Mouse (Mus musculus): Measurements from ENCODE around the gene Mapk8ip2. TPM values are rescaled to one million over a fixed set of nuclear protein-coding genes. Genes with fewer than 3 reads are reported as not detected.
A peak's percentile ranks its signal among the peaks of the same experiment; 100 is the strongest.

Gene Mapk8ip2
- total and polyA plus RNA-seq, 3 experiments = 0.04 TPM; not detected in 2

DNA sequence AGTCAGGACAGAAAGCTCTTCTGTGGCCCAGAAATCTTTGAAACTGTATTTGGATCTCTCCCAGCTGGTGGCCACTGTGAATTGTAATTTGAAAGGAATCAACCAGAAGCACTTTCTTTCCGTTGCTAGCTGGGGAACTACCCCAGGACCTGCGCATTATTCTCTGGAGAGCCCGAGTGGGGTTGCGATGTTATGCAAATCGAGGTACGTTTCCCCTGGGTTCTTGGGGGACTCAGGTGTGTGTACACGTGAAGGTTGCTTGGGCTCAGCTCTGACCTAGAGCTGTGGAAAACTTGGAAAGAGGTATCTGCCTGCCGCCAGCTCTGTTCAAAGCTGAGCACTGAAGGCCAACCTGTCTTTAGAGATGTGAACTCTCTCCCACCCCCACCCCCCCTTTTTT lies 24.1 kb downstream of the Mapk8ip2 start:
- in situ Hi-C loops (cut with MboI; ENCODE audit: low pct_ligation_motif_present, low pct_unique_long_range_greater_than_20kb, low sequenced_read_pairs) (loop anchor here (5.0 kb wide), 1 partner anchor 54 kb away; no protein-coding TSS in a partner anchor), dilution Hi-C loops (cut with MboI; ENCODE audit: extremely low pct_ligation_motif_present, extremely low pct_unique_long_range_greater_than_20kb, low sequenced_read_pairs) (no loop called here)
- Histone ChIP-seq H3K36me3 (replicated peaks in 1 of 2; ENCODE audit: control insufficient read depth in 1 of 2, insufficient read depth in 1 of 2, low read length in 1 of 2) (peaks cover 2 to 35% of the 10 kb centered on the region in 2 experiments), H3K4me1 (ENCODE audit: control insufficient read depth in 1 of 2, insufficient read depth in 2 of 2) (peaks cover 11 to 29% of the 10 kb centered on the region in 2 experiments), H3K79me2 (replicated peaks; ENCODE audit: control insufficient read depth, extremely low read depth, insufficient read depth, poor library complexity, severe bottlenecking) (no peaks in the 10 kb centered on the region), H3K27ac (ENCODE audit: insufficient read depth, low read depth) (no peak overlapping the region), H3K4me3 (replicated peaks in 1 of 3; ENCODE audit: low read depth in 2 of 3, low read length in 2 of 3, poor library complexity in 1 of 3) (no peak overlapping the region), H3K9ac (ENCODE audit: insufficient read depth, low read depth) (no peak overlapping the region), H3K9me3 (replicated peaks; ENCODE audit: low read length) (no peaks in the 10 kb centered on the region), H3K27me3 (replicated peaks) (no peaks in the 10 kb centered on the region), H3K4me2 (ENCODE audit: insufficient read depth, low read depth, poor library complexity, severe bottlenecking) (no peak overlapping the region)
- TF ChIP-seq BHLHE40 (IDR thresholded peaks at IDR 0.05; ENCODE audit: low read depth, low read length) (peak; percentile 44; the same call in 1 of the 2 replicates), TCF12 (IDR thresholded peaks at IDR 0.05; ENCODE audit: low read depth, low read length) (no peak)
- peak; percentile 22 for DNase-seq (ENCODE audit: extremely low read depth)

DNA sequence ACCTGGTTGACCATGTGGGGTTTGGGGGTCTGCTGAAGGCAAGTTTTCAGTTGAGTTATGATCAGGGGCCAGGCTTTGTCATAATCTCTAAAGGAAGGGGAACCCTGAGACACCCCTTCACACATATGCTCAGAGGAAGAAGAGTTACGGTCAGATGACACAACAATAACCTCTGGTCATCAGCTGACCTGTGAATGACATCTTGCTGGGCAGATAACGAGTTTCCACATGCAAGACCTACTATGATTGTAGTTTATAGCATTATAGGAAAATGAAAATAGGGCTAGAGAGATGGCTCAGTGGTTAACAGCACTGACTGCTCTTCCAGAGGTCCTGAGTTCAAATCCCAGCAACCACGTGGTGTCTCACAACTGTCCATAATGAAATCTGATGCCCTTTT lies 24.9 kb downstream of the Mapk8ip2 start:
- no peaks in the 10 kb centered on the region for H3K9me3 ChIP-seq (replicated peaks; ENCODE audit: low read length)
- H3K36me3 ChIP-seq (replicated peaks in 1 of 2; ENCODE audit: control insufficient read depth in 1 of 2, insufficient read depth in 1 of 2, low read length in 1 of 2) = peaks cover 2 to 27% of the 10 kb centered on the region in 2 experiments
- H3K27ac ChIP-seq (ENCODE audit: insufficient read depth, low read depth) = no peak overlapping the region
- in situ Hi-C loops (cut with MboI; ENCODE audit: low pct_ligation_motif_present, low pct_unique_long_range_greater_than_20kb, low sequenced_read_pairs) (loop anchor here (5.0 kb wide), 1 partner anchor 54 kb away; no protein-coding TSS in a partner anchor), dilution Hi-C loops (cut with MboI; ENCODE audit: extremely low pct_ligation_motif_present, extremely low pct_unique_long_range_greater_than_20kb, low sequenced_read_pairs) (no loop called here)
- no peak for TF ChIP-seq JUN (IDR thresholded peaks at IDR 0.05; ENCODE audit: insufficient read depth, low read depth, low read length)
- TF ChIP-seq SMC3 (IDR thresholded peaks at IDR 0.05; ENCODE audit: low read depth, low read length) = no peak
- no peak for TF ChIP-seq ZC3H11A (IDR thresholded peaks at IDR 0.05; ENCODE audit: low read depth, low read length)
- no peak for TF ChIP-seq MYC (IDR thresholded peaks at IDR 0.05; ENCODE audit: low read depth, low read length)
- TF ChIP-seq NELFE (IDR thresholded peaks at IDR 0.05; ENCODE audit: low read depth, low read length) = no peak
- H3K4me3 ChIP-seq (replicated peaks in 1 of 3; ENCODE audit: low read depth in 2 of 3, low read length in 2 of 3, poor library complexity in 1 of 3) = no peak overlapping the region
- no peaks in the 10 kb centered on the region for H3K27me3 ChIP-seq (replicated peaks)
- no peak for DNase-seq (ENCODE audit: extremely low read depth)
- H3K4me2 ChIP-seq (ENCODE audit: insufficient read depth, low read depth, poor library complexity, severe bottlenecking) = no peak overlapping the region
- H3K4me1 ChIP-seq (ENCODE audit: control insufficient read depth in 1 of 2, insufficient read depth in 2 of 2) = peaks cover 11 to 29% of the 10 kb centered on the region in 2 experiments
- H3K9ac ChIP-seq (ENCODE audit: insufficient read depth, low read depth) = no peak overlapping the region
- no peaks in the 10 kb centered on the region for H3K79me2 ChIP-seq (replicated peaks; ENCODE audit: control insufficient read depth, extremely low read depth, insufficient read depth, poor library complexity, severe bottlenecking)

GRCm38 (mm10) chr15:89480584-89480983 lies 26.9 kb downstream of the Mapk8ip2 start:
- dilution Hi-C loops (cut with MboI; ENCODE audit: extremely low pct_ligation_motif_present, extremely low pct_unique_long_range_greater_than_20kb, low sequenced_read_pairs) = no loop called here
- no peak overlapping the region for H3K4me2 ChIP-seq (ENCODE audit: insufficient read depth, low read depth, poor library complexity, severe bottlenecking)

More at GRCm38 (mm10) chr15:89480584-89480983, 26.9 kb downstream of the Mapk8ip2 start:
- in situ Hi-C loops (cut with MboI; ENCODE audit: low pct_ligation_motif_present, low pct_unique_long_range_greater_than_20kb, low sequenced_read_pairs) = no loop called here
- TF ChIP-seq JUN (IDR thresholded peaks at IDR 0.05; ENCODE audit: insufficient read depth, low read depth, low read length) (no peak), USF2 (conservative IDR thresholded peaks at IDR 0.05; ENCODE audit: low read depth, low read length) (no peak), CTCF (conservative IDR thresholded peaks at IDR 0.05 in 1 of 2, IDR thresholded peaks at IDR 0.05 in 1 of 2; ENCODE audit: low read depth in 2 of 2, low read length in 2 of 2) (no peak), MYC (IDR thresholded peaks at IDR 0.05; ENCODE audit: low read depth, low read length) (no peak), KAT2A (IDR thresholded peaks at IDR 0.05; ENCODE audit: insufficient replicate concordance, low read length) (no peak), TCF12 (IDR thresholded peaks at IDR 0.05; ENCODE audit: low read depth, low read length) (no peak)
- H3K79me2 ChIP-seq (replicated peaks; ENCODE audit: control insufficient read depth, extremely low read depth, insufficient read depth, poor library complexity, severe bottlenecking) = no peaks in the 10 kb centered on the region
- no peak overlapping the region for H3K4me3 ChIP-seq (replicated peaks in 1 of 3; ENCODE audit: low read depth in 2 of 3, low read length in 2 of 3, poor library complexity in 1 of 3)
- no peak overlapping the region for H3K27ac ChIP-seq (ENCODE audit: insufficient read depth, low read depth)
- no peak overlapping the region for H3K9ac ChIP-seq (ENCODE audit: insufficient read depth, low read depth)
- no peak for DNase-seq (ENCODE audit: extremely low read depth)
- peaks cover 2 to 15% of the 10 kb centered on the region in 2 experiments for H3K36me3 ChIP-seq (replicated peaks in 1 of 2; ENCODE audit: control insufficient read depth in 1 of 2, insufficient read depth in 1 of 2, low read length in 1 of 2)
- no peaks in the 10 kb centered on the region for H3K27me3 ChIP-seq (replicated peaks)
- H3K4me1 ChIP-seq (ENCODE audit: control insufficient read depth in 1 of 2, insufficient read depth in 2 of 2) = peaks cover 6 to 19% of the 10 kb centered on the region in 2 experiments
- H3K9me3 ChIP-seq (replicated peaks; ENCODE audit: low read length) = no peaks in the 10 kb centered on the region
